Mouse (Mus musculus): ENCODE data around the gene Nipsnap1. TPM values are rescaled to one million over a fixed set of nuclear protein-coding genes. Genes with fewer than 3 reads are reported as not detected.

Gene Nipsnap1
- polyA plus RNA-seq, 1 experiment: 35.0 TPM

DNA sequence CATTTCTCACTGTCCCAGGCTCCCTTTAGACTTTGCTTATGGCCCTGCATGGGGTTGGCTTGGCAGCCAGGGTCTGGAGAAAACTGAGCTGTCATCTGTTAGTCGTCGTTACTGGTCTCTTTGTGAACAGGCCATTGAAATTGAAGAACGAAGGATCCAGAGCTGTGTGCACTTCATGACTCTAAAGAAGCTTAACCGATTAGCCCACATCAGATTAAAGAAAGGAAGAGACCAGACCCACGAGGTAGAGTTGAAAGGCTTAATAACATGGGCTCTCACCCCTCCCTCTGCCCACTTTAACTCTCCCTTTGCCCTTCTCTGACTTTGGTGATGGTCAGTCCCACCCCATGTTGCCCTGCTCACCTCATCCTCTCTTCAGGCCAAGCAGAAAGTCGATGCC is 28.2 kb downstream of the Nipsnap1 start:
- H3K4me1 ChIP-seq (ENCODE audit: control insufficient read depth, insufficient read depth, insufficient read length, low read length): peaks cover 5% of the 10 kb centered on the region; the same call in 1 of the 2 replicates
- no peak overlapping the region for H3K27ac ChIP-seq (replicated peaks; ENCODE audit: low read depth, low read length)
- H3K4me3 ChIP-seq (ENCODE audit: insufficient read depth, low read depth, low read length): no peak overlapping the region

DNA sequence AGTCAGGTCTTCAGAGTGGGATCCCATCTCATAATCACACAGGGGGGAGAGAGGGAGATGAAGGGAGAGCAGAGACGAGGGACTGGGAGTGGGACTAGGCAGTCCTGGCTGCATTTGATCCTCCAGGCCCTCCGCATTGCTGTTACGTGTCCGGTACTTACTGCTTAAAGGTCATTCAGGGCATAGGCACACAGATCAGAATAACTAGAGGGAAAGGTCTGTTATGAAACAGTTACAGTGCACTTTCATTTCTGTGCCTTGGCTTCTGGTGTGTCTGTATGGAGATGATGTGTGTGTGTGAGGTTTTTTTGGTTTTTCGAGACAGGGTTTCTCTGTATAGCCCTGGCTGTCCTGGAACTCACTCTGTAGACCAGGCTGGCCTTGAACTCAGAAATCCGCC is 32.5 kb downstream of the Nipsnap1 start:
- no peak overlapping the region for H3K4me3 ChIP-seq (ENCODE audit: insufficient read depth, low read depth, low read length)
- peaks cover 5% of the 10 kb centered on the region; the same call in 1 of the 2 replicates for H3K4me1 ChIP-seq (ENCODE audit: control insufficient read depth, insufficient read depth, insufficient read length, low read length)
- peak overlapping the region; percentile 100 for H3K27ac ChIP-seq (replicated peaks; ENCODE audit: low read depth, low read length)

DNA sequence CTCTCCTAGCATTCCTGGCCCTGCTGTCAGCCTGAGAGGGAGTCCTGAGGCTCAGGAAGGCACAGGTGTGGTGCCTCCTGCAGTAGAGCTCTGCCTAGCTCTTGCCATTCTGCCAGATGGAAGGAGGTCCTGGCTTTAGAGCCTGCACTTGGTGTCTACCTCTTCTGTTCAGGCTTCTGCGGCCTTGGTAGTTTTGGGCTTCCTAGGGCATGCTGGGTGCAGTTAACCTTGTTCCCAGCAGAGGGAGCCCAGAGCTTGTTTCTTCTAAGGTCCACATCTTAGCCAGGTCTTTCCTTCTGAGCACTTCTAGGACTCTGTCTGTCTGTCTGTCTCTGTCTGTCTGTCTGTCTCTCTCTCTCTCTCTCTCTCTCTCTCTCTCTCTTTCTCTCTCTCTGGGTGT is 42.3 kb downstream of the Nipsnap1 start:
- H3K27ac ChIP-seq (replicated peaks; ENCODE audit: low read depth, low read length): no peak overlapping the region
- H3K4me1 ChIP-seq (ENCODE audit: control insufficient read depth, insufficient read depth, insufficient read length, low read length): no peaks in the 10 kb centered on the region
- H3K4me3 ChIP-seq (ENCODE audit: insufficient read depth, low read depth, low read length): no peak overlapping the region

DNA sequence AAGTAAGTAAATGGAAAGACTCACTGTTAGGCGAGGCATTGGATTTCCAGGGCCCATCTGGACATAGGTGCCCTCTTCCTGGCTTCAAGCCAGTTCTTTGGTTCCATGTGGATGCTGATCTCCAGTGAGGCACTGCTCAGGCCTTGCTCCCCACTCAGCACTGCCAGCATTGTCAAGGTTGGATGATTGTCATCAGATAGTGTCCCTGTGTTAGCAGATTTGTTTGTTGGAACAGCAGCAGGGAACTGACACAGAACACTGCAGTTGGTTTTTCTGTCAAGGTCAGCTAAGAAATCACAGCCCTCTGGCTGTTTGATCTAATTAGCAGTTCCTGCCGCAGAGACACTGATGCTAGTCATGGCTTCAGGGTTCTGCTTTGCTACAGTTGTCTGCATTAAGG is 47.5 kb downstream of the Nipsnap1 start:
- no peaks in the 10 kb centered on the region for H3K4me1 ChIP-seq (ENCODE audit: control insufficient read depth, insufficient read depth, insufficient read length, low read length)
- H3K4me3 ChIP-seq (ENCODE audit: insufficient read depth, low read depth, low read length): no peak overlapping the region
- H3K27ac ChIP-seq (replicated peaks; ENCODE audit: low read depth, low read length): no peak overlapping the region

DNA sequence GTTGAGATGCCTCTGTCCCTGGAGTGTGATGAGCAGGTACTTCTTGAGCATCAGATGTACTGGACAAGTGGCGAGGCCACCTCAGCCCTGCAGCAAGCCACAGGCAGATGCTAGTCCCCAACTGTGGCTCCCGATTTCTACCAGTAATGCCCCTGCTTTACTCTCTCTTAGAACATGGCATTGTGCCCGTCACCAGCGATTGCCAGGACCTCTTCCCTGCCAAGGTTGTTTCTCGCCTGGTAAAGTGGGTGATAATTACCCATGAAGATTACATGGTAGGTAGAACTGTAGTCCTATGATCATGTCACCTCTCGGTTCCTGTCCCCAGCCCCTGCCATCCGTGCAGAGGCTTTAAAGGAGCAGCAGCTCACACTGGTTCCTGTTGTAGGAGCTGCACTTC is 48.0 kb downstream of the Nipsnap1 start:
- Histone ChIP-seq H3K4me3 (ENCODE audit: insufficient read depth, low read depth, low read length) (no peak overlapping the region), H3K4me1 (ENCODE audit: control insufficient read depth, insufficient read depth, insufficient read length, low read length) (no peaks in the 10 kb centered on the region), H3K27ac (replicated peaks; ENCODE audit: low read depth, low read length) (no peak overlapping the region)

DNA sequence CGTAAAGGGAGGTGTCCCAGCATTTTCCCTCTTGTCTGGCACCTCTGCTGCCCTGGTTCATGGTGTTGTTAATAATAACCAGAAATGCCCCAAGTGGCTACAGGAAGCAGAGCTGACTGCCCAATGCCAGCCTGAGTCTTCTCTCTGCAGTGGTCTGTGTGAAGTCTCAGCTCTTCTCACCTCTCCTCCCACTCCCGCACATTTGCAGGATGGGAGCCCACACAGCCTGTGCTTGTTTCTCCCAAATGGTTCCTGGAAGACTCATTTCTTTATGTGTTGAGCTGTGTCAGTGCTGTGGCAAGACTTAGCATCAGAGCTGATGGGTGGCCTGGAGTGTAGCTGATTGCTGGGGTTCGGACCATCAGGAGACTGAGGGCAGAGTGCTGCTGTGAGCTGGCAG is 53.5 kb downstream of the Nipsnap1 start:
- Histone ChIP-seq H3K4me1 (ENCODE audit: control insufficient read depth, insufficient read depth, insufficient read length, low read length) (no peaks in the 10 kb centered on the region), H3K4me3 (ENCODE audit: insufficient read depth, low read depth, low read length) (no peak overlapping the region), H3K27ac (replicated peaks; ENCODE audit: low read depth, low read length) (no peak overlapping the region)

DNA sequence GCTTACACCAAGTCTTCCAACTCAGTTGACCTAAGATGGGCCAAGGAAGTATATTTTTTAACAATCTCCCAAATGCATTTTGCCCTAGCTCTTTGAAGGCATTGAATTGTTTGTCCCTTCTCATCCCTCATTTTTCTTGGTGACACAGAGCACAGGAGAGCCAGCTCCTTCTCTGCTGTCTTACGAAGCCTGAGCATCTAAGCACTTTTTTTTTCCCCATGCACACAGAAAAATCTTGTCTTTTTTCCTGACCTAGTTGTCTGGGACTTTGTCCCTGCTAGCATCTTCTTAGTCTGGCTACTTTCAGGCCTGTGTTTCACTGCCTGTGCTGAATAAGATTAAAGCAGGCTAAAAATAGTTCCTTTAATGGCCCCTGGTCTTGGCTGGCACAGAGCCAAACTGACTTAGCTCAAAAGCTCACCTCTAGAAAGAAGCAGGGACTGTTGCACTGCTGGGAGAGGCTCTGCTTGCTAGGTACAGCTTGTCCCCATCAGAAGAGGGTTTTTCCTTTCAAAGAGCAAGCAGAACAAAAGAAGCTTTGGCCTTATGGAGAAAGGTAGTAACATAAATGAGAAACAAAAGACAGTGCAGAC is 57.4 kb downstream of the Nipsnap1 start:
- H3K27ac ChIP-seq (replicated peaks; ENCODE audit: low read depth, low read length): no peak overlapping the region
- H3K4me3 ChIP-seq (ENCODE audit: insufficient read depth, low read depth, low read length): no peak overlapping the region
- no peaks in the 10 kb centered on the region for H3K4me1 ChIP-seq (ENCODE audit: control insufficient read depth, insufficient read depth, insufficient read length, low read length)

DNA sequence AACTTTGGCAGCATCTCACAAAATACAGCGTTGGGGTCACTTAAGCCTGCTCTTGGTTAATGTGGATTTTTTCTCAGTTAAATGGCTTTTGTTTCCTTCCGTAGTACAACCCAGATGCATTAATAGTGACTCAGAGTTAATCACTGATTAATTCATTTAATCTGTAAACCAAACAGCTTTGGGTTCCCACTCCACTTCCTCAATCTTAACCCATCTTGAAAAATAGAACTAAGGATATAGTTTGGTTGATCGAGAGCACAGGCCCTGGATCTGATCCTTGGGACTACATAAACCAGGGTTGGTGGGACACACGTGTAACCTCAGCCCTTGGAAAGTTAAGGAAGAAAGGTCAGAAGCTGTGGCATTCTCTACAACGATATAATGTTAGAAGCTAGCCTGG is 62.5 kb downstream of the Nipsnap1 start:
- no peak overlapping the region for H3K27ac ChIP-seq (replicated peaks; ENCODE audit: low read depth, low read length)
- H3K4me1 ChIP-seq (ENCODE audit: control insufficient read depth, insufficient read depth, insufficient read length, low read length): no peaks in the 10 kb centered on the region
- no peak overlapping the region for H3K4me3 ChIP-seq (ENCODE audit: insufficient read depth, low read depth, low read length)

Other genes starting within 250 kb of the Nipsnap1 start
- gene Ascc2, start 236.2 kb upstream of the Nipsnap1 start, polyA plus RNA-seq (2012; ENCODE audit: insufficient read depth, insufficient read length, missing spikeins): 7.4 and 9.1 TPM in 2 replicates
- 3,086 and 3,202 TPM in 2 replicates for gene Uqcr10, start 169.6 kb upstream of the Nipsnap1 start, polyA plus RNA-seq (2012; ENCODE audit: insufficient read depth, insufficient read length, missing spikeins)
- 30.6 and 31.6 TPM in 2 replicates for gene Zmat5, start 169.3 kb upstream of the Nipsnap1 start, polyA plus RNA-seq (2012; ENCODE audit: insufficient read depth, insufficient read length, missing spikeins)
- not detected in 2 replicates for gene Cabp7, start 127.2 kb upstream of the Nipsnap1 start, polyA plus RNA-seq (2012; ENCODE audit: insufficient read depth, insufficient read length, missing spikeins)
- gene Nf2, start 24.4 kb upstream of the Nipsnap1 start, polyA plus RNA-seq (2012; ENCODE audit: insufficient read depth, insufficient read length, missing spikeins): 41.2 and 56.4 TPM in 2 replicates
- 14.9 and 18.1 TPM in 2 replicates for gene Thoc5, start 21.4 kb downstream of the Nipsnap1 start, polyA plus RNA-seq (2012; ENCODE audit: insufficient read depth, insufficient read length, missing spikeins)
- gene Nefh, start 74.1 kb downstream of the Nipsnap1 start, polyA plus RNA-seq (2012; ENCODE audit: insufficient read depth, insufficient read length, missing spikeins): not detected in 2 replicates
- 27.0 and 49.5 TPM in 2 replicates for gene Ap1b1, start 112.9 kb downstream of the Nipsnap1 start, polyA plus RNA-seq (2012; ENCODE audit: insufficient read depth, insufficient read length, missing spikeins)
- 0.95 and 3.4 TPM in 2 replicates for gene Rasl10a, start 184.2 kb downstream of the Nipsnap1 start, polyA plus RNA-seq (2012; ENCODE audit: insufficient read depth, insufficient read length, missing spikeins)
- 17.7 and 20.5 TPM in 2 replicates for gene Gas2l1, start 191.4 kb downstream of the Nipsnap1 start, polyA plus RNA-seq (2012; ENCODE audit: insufficient read depth, insufficient read length, missing spikeins)
- 14.4 and 18.4 TPM in 2 replicates for gene Rhbdd3, start 225.0 kb downstream of the Nipsnap1 start, polyA plus RNA-seq (2012; ENCODE audit: insufficient read depth, insufficient read length, missing spikeins)
- gene Ewsr1, start 225.3 kb downstream of the Nipsnap1 start, polyA plus RNA-seq (2012; ENCODE audit: insufficient read depth, insufficient read length, missing spikeins): 121 and 140 TPM in 2 replicates

All from brown adipose tissue, adult 24 weeks (tissue).